Mouse (Mus musculus) liver, embryonic 15.5 days (tissue): Measurements from ENCODE around the gene Mmd. TPM values are rescaled to one million over a fixed set of nuclear protein-coding genes. Genes with fewer than 3 reads are reported as not detected.
A peak's percentile ranks its signal among the peaks of the same experiment; 100 is the strongest.

Source experiments
- ATAC-seq: fragments of 200-750 bp; cut with Nextera tagmentation; 2 replicates; pipeline ENCODE4 v1.8.0; 2017; ENCODE audit warnings: moderate number of reproducible peaks, mild to moderate bottlenecking, moderate library complexity; ENCODE audit not compliant: insufficient read depth
- H3K27ac ChIP-seq: fragments of 300-500 bp; sonication (generic); replicated peaks from 2 replicates; pipeline ENCODE4 v1.5.1; 2015; ENCODE audit warnings: mild to moderate bottlenecking, inconsistent platforms
- H3K27me3 ChIP-seq: fragments of 300-500 bp; sonication (generic); 2 replicates; pipeline ENCODE4 v1.6.1; 2015; ENCODE audit warnings: mild to moderate bottlenecking, inconsistent platforms
- H3K36me3 ChIP-seq: fragments of 300-500 bp; sonication (generic); replicated peaks from 2 replicates; pipeline ENCODE4 v1.6.1; 2015; ENCODE audit warnings: moderate library complexity, mild to moderate bottlenecking, inconsistent platforms
- H3K4me1 ChIP-seq: fragments of 300-500 bp; sonication (generic); replicated peaks from 2 replicates; pipeline ENCODE4 v1.6.1; 2015; ENCODE audit warnings: inconsistent platforms
- H3K4me2 ChIP-seq: fragments of 300-500 bp; sonication (generic); 2 replicates; pipeline ENCODE4 v1.6.1; 2015; ENCODE audit warnings: moderate library complexity, mild to moderate bottlenecking, inconsistent platforms
- H3K4me3 ChIP-seq: fragments of 300-500 bp; sonication (generic); replicated peaks from 2 replicates; pipeline ENCODE4 v1.5.1; 2015; ENCODE audit warnings: mild to moderate bottlenecking, inconsistent platforms
- H3K9ac ChIP-seq: fragments of 300-500 bp; sonication (generic); 2 replicates; pipeline ENCODE4 v1.6.1; 2015; ENCODE audit warnings: moderate library complexity, mild to moderate bottlenecking, inconsistent platforms
- H3K9me3 ChIP-seq: fragments of 300-500 bp; sonication (generic); replicated peaks from 2 replicates; pipeline ENCODE4 v1.6.1; 2016; ENCODE audit warnings: inconsistent platforms
- WGBS: fragments of 180-500 bp; shearing (Covaris S2); methylation state at CpG from one replicate; pipeline ENCODE4 v1.1.7; 2015; ENCODE audit warnings: mixed read lengths; ENCODE audit not compliant: insufficient replicate concordance; 5-methylcytosine and 5-hydroxymethylcytosine counted together
- polyA plus RNA-seq: library from polyadenylated mRNA; unstranded; fragments of >200 nt; fragmentation: Nextera tagmentation; extraction: Ambion mirVana; gene quantifications from 2 replicates; pipeline ENCODE4 v1.2.1, GENCODE M21; 2015

Mmd gene
- polyA plus RNA-seq, 1 experiment from 2014 or later = 10.4 TPM

DNA sequence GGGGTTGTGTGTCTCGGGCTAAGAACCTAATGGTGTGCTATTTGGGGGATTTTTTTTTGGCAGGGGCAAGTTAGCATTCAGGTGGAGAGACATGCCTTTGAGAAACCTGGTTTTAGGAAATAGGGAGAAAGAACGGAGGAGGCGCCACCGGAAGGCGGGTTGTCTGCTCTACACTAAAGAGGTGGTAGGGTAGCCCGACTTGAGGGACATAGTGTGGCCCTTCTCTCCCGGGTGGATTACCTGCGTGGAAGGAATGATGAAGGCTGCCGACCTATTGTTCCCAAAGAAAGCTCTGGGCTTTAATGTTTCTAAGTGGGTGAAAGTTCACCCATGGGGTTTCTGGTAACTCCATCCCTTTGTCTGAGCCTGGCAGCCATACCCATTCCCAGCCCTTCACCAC is 933 bp downstream of the Mmd start:
- Histone ChIP-seq H3K36me3 (no peaks in the 10 kb centered on the region), H3K9ac (peak overlapping the region; percentile 78; the same call in 1 of the 2 replicates), H3K4me1 (peaks cover 32% of the 10 kb centered on the region), H3K27me3 (no peaks in the 10 kb centered on the region), H3K4me2 (peak overlapping the region; percentile 90), H3K27ac (no peak overlapping the region), H3K4me3 (peak overlapping the region; percentile 72), H3K9me3 (no peaks in the 10 kb centered on the region)
- no peak for ATAC-seq
- 3% methylated on average over 9 of the region's 9 CpGs for WGBS

GRCm38 (mm10) chr11:90250730-90251129 is 1.5 kb downstream of the Mmd start:
- H3K9ac ChIP-seq = no peak overlapping the region
- ATAC-seq = no peak
- no peaks in the 10 kb centered on the region for H3K9me3 ChIP-seq
- H3K4me3 ChIP-seq = peak overlapping the region; percentile 72
- peaks cover 32% of the 10 kb centered on the region for H3K4me1 ChIP-seq
- H3K4me2 ChIP-seq = peak overlapping the region; percentile 90
- H3K36me3 ChIP-seq = no peaks in the 10 kb centered on the region
- no peak overlapping the region for H3K27ac ChIP-seq
- H3K27me3 ChIP-seq = no peaks in the 10 kb centered on the region
- 16% methylated on average over 7 of the region's 7 CpGs for WGBS

GRCm38 (mm10) chr11:90251923-90252322 is 2.7 kb downstream of the Mmd start:
- ATAC-seq = no peak
- H3K9me3 ChIP-seq = no peaks in the 10 kb centered on the region
- peaks cover 32% of the 10 kb centered on the region for H3K4me1 ChIP-seq
- no peak overlapping the region for H3K4me2 ChIP-seq
- H3K27ac ChIP-seq = no peak overlapping the region
- WGBS = 12% methylated on average over 2 of the region's 2 CpGs
- H3K4me3 ChIP-seq = no peak overlapping the region
- H3K27me3 ChIP-seq = no peaks in the 10 kb centered on the region
- no peaks in the 10 kb centered on the region for H3K36me3 ChIP-seq
- H3K9ac ChIP-seq = no peak overlapping the region

DNA sequence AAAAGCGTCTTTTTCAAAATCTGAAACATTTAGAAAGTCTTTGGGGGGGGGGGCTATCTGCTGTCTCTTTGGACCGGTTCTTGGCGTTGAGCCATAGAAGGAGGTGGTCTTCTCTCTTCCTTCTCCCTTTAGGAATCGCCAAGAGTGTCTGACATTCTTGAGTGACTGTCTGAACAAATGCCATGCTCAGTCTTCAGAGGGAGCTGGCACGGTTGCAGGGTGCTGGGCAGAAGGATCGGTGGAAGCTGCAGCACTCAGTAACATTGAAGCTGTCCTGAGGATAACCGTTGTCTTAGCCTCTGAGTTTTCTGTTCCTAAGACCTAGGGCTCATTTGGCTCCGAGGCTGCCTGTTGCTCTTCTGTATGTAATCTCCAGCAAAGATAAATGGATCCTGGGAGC is 3.1 kb downstream of the Mmd start:
- ATAC-seq = no peak
- H3K4me2 ChIP-seq = no peak overlapping the region
- no peak overlapping the region for H3K9ac ChIP-seq
- H3K9me3 ChIP-seq = no peaks in the 10 kb centered on the region
- H3K27ac ChIP-seq = no peak overlapping the region
- peaks cover 32% of the 10 kb centered on the region for H3K4me1 ChIP-seq
- H3K4me3 ChIP-seq = no peak overlapping the region
- 61% methylated on average over 8 of the region's 8 CpGs for WGBS
- no peaks in the 10 kb centered on the region for H3K27me3 ChIP-seq
- no peaks in the 10 kb centered on the region for H3K36me3 ChIP-seq

GRCm38 (mm10) chr11:90254536-90254935 is 5.3 kb downstream of the Mmd start:
- no peaks in the 10 kb centered on the region for H3K9me3 ChIP-seq
- H3K4me1 ChIP-seq = peaks cover 33% of the 10 kb centered on the region
- no peaks in the 10 kb centered on the region for H3K36me3 ChIP-seq
- no peak overlapping the region for H3K9ac ChIP-seq
- H3K27me3 ChIP-seq = no peaks in the 10 kb centered on the region
- no peak overlapping the region for H3K27ac ChIP-seq
- no peak overlapping the region for H3K4me2 ChIP-seq
- H3K4me3 ChIP-seq = no peak overlapping the region
- 59% methylated on average over 3 of the region's 3 CpGs for WGBS
- ATAC-seq = no peak

DNA sequence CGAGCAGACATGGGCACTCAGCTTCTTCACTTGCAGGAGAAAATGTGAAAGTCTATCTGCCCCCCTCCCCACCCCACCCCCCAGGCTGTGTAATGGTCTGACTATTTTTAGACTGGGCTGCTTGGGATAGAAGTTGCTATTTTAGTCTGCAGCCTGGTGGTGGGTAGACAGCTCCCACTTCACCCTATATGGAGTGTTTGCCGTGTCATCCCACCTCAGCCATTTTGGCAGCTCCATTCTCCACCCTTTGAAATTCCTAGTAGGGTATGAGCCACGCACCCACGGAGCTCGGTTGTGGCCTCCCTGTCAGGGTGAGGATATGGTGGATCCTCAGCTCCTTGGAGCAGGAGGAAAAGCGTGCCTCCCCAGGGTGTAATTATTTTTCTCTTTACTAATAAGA is 6.4 kb downstream of the Mmd start:
- Histone ChIP-seq H3K9me3 (no peaks in the 10 kb centered on the region), H3K27me3 (no peaks in the 10 kb centered on the region), H3K4me1 (peaks cover 28% of the 10 kb centered on the region), H3K36me3 (0 out of 2 replicates have a peak, but pooled peaks cover 2% of the 10 kb centered on the region), H3K27ac (no peak overlapping the region), H3K9ac (no peak overlapping the region), H3K4me2 (no peak overlapping the region), H3K4me3 (no peak overlapping the region)
- ATAC-seq = no peak
- WGBS = 60% methylated on average over 6 of the region's 6 CpGs

- ATAC-seq = no peak
- no peaks in the 10 kb centered on the region for H3K27me3 ChIP-seq
- no peak overlapping the region for H3K4me3 ChIP-seq
- peaks cover 23% of the 10 kb centered on the region; the same call in 1 of the 2 replicates for H3K4me1 ChIP-seq
- WGBS = 51% methylated on average over 16 of the region's 16 CpGs
- no peak overlapping the region for H3K9ac ChIP-seq
- no peaks in the 10 kb centered on the region for H3K9me3 ChIP-seq
- H3K36me3 ChIP-seq = peaks cover 12% of the 10 kb centered on the region; the same call in 1 of the 2 replicates
- no peak overlapping the region for H3K4me2 ChIP-seq
- H3K27ac ChIP-seq = no peak overlapping the region
These were observed 7.7 kb downstream of the Mmd start for GRCm38 (mm10) chr11:90256833-90257525.

DNA sequence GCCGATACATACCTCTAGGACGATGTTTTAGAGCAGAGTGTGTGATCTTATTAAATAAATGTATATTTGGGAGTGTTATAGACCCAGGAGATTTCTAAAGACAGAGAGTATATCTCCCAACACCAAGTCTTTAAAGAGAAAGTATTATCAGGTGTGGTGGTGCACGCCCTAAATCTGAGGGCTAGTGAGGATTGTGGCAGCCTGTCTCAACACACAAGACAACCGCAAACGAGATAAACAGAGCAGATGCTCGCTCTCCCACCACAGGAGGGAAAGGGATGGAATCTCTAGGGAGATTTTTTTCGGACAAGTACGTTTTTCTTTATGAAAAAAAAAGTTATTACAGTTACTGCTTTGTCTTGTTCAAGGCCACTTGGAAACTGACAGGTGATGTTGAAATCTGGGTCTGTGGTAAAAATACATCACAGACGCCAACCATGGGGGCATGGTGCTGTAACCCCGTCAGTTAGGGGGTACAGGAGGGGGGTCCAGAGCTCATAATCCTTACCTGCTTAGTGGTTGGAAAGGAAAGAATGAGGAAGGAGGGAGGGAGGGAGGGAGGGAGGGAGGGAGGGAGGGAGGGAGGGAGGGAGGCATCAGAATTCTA is 9.2 kb downstream of the Mmd start:
- peaks cover 18% of the 10 kb centered on the region; the same call in 1 of the 2 replicates for H3K4me1 ChIP-seq
- no peak overlapping the region for H3K27ac ChIP-seq
- no peak overlapping the region for H3K4me3 ChIP-seq
- H3K27me3 ChIP-seq = no peaks in the 10 kb centered on the region
- H3K4me2 ChIP-seq = no peak overlapping the region
- H3K36me3 ChIP-seq = peaks cover 27% of the 10 kb centered on the region; the same call in 1 of the 2 replicates
- 47% methylated on average over 10 of the region's 10 CpGs for WGBS
- H3K9me3 ChIP-seq = no peaks in the 10 kb centered on the region
- no peak for ATAC-seq
- H3K9ac ChIP-seq = no peak overlapping the region

DNA sequence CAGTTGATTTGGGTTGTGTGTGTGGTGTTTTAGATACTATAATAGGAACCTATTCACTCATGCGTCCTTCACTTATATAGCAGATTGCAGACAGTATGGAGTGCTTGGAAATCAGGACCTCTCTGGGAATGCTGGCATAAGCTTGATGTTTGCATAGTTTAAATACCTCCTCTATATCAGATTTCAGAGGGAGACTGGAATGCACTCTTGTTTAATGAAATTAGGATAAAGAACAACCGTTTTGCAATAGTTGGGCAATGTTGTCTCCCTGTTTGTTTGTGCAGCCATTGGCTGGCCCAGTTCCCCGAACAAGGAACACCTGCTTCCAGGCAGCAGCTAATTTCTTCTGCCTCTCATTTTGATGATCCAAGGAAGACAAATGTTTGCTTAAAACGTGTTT is 9.8 kb downstream of the Mmd start:
- Histone ChIP-seq H3K9ac (no peak overlapping the region), H3K4me3 (no peak overlapping the region), H3K4me1 (peaks cover 18% of the 10 kb centered on the region; the same call in 1 of the 2 replicates), H3K9me3 (no peaks in the 10 kb centered on the region), H3K36me3 (peaks cover 28% of the 10 kb centered on the region; the same call in 1 of the 2 replicates), H3K27me3 (no peaks in the 10 kb centered on the region), H3K4me2 (no peak overlapping the region), H3K27ac (no peak overlapping the region)
- 50% methylated on average over 4 of the region's 4 CpGs for WGBS
- peak; percentile 59 for ATAC-seq

DNA sequence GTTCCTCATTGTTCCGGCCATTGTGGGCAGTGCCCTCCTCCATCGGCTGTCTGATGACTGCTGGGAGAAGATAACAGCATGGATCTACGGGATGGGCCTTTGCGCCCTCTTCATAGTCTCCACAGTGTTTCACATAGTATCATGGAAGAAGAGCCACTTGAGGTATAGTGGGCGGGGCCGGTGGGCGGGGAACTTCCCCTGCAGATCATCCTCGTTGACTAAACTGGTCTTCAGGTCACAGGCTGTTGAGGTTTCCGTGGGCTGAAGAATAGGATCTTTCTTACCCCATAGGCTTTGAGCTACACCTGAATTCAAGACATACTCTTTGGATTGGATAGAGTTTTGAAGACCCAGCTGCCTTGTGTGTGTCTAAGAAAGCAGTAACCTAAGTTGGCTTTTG is 10.6 kb downstream of the Mmd start:
- no peak for ATAC-seq
- Histone ChIP-seq H3K4me2 (no peak overlapping the region), H3K36me3 (peaks cover 28% of the 10 kb centered on the region; the same call in 1 of the 2 replicates), H3K27me3 (no peaks in the 10 kb centered on the region), H3K4me3 (no peak overlapping the region), H3K9ac (no peak overlapping the region), H3K9me3 (no peaks in the 10 kb centered on the region), H3K4me1 (peaks cover 18% of the 10 kb centered on the region; the same call in 1 of the 2 replicates), H3K27ac (no peak overlapping the region; the same call in 1 of the 2 replicates)
- WGBS = 49% methylated on average over 9 of the region's 9 CpGs

GRCm38 (mm10) chr11:90264180-90264579 is 14.9 kb downstream of the Mmd start:
- no peak overlapping the region for H3K4me3 ChIP-seq
- H3K27me3 ChIP-seq = no peaks in the 10 kb centered on the region
- 65% methylated on average over 11 of the region's 11 CpGs for WGBS
- H3K36me3 ChIP-seq = peaks cover 28% of the 10 kb centered on the region; the same call in 1 of the 2 replicates
- H3K27ac ChIP-seq = no peak overlapping the region
- no peak for ATAC-seq
- H3K9me3 ChIP-seq = no peaks in the 10 kb centered on the region
- H3K4me1 ChIP-seq = peaks cover 7% of the 10 kb centered on the region; the same call in 1 of the 2 replicates
- H3K4me2 ChIP-seq = no peak overlapping the region
- H3K9ac ChIP-seq = no peak overlapping the region
